Mouse (Mus musculus) liver, adult 2 months (tissue): ENCODE results near the gene Fam178b.

Source experiments
- CTCF ChIP-seq: fragments of 200-500 bp; IDR thresholded peaks from 2 replicates; pipeline ENCODE4 v1.5.1; 2011; ENCODE audit warnings: low read depth, low read length, control low read depth
- POLR2A ChIP-seq: fragments of 200-500 bp; IDR thresholded peaks from 2 replicates; pipeline ENCODE4 v1.6.1; 2011; ENCODE audit warnings: low read length, control low read depth; ENCODE audit not compliant: insufficient read depth; ENCODE audit errors: extremely low read depth

DNA sequence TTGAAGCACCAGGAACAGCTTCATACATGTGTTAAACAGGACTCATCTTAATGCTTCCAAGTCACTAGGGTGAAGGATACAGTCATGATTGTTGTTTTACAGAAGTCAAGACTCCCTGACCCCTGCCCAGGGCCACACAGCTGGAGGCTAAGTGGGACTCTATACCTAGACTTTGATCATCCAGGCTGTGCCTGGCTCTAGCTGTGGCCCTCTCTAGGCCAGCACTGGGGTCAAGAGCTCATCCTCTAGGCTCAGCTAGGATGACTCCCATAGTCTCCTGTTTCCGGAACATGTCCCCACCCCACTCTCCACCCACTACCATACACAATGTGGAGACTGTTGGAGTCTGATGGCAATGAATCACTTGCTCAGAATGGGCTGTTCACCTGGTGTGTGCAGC, 50.1 kb downstream of the Fam178b start:
- TF ChIP-seq CTCF (no peak), POLR2A (no peak)
